Mouse (Mus musculus) thymus, adult 2 months (tissue): ENCODE measurements around the gene Stk11ip. TPM values are rescaled to one million over a fixed set of nuclear protein-coding genes. Genes with fewer than 3 reads are reported as not detected.

ENCODE experiments used
- DNase-seq: peaks from one replicate; pipeline ENCODE4 v3.0.0; 2021
- H3K27ac ChIP-seq: fragments of 200-500 bp; 2 replicates; pipeline ENCODE4 v1.5.1; 2012; ENCODE audit warnings: low read length, control low read depth; ENCODE audit not compliant: control insufficient read depth, insufficient read depth
- H3K27me3 ChIP-seq: fragments of 200-500 bp; 2 replicates; pipeline ENCODE4 v1.6.1; 2012; ENCODE audit warnings: mild to moderate bottlenecking, low read length, moderate library complexity, mixed read lengths; ENCODE audit not compliant: control insufficient read depth, insufficient read depth
- H3K36me3 ChIP-seq: fragments of 200-500 bp; 2 replicates; pipeline ENCODE4 v1.6.1; 2012; ENCODE audit warnings: mild to moderate bottlenecking, low read length, moderate library complexity; ENCODE audit not compliant: control insufficient read depth, insufficient read depth
- H3K4me1 ChIP-seq: fragments of 200-500 bp; replicated peaks from 2 replicates; pipeline ENCODE4 v1.6.1; 2012; ENCODE audit warnings: low read length; ENCODE audit not compliant: control insufficient read depth, insufficient read depth
- H3K4me3 ChIP-seq: fragments of 200-500 bp; 2 replicates; pipeline ENCODE4 v1.5.1; 2012; ENCODE audit warnings: mild to moderate bottlenecking, low read length, control low read depth, moderate library complexity; ENCODE audit not compliant: control insufficient read depth, insufficient read depth
- CTCF ChIP-seq: fragments of 200-500 bp; IDR thresholded peaks from 2 replicates; pipeline ENCODE4 v1.5.1; 2012; ENCODE audit warnings: mild to moderate bottlenecking, control low read depth, low read length, moderate library complexity, borderline replicate concordance; ENCODE audit not compliant: control insufficient read depth, poor library complexity, insufficient read depth; ENCODE audit errors: extremely low read depth
- POLR2A ChIP-seq: fragments of 200-500 bp; IDR thresholded peaks from 2 replicates; pipeline ENCODE4 v1.6.1; 2012; ENCODE audit warnings: mild to moderate bottlenecking, low read length, control low read depth, moderate library complexity; ENCODE audit not compliant: control insufficient read depth, poor library complexity, insufficient read depth; ENCODE audit errors: extremely low read depth
- WGBS: fragments of 180-500 bp; shearing (Covaris S2); methylation state at CpG from one replicate; pipeline ENCODE4 v1.1.7; 2018; 5-methylcytosine and 5-hydroxymethylcytosine counted together
- polyA plus RNA-seq: library from polyadenylated mRNA; depleted of rRNA; stranded (reverse); fragments of >200 nt; gene quantifications from 2 replicates; pipeline ENCODE4 v1.2.3, GENCODE M21; 2012

The Stk11ip gene
- polyA plus RNA-seq, 1 experiment: 93.0 TPM

- Histone ChIP-seq H3K27ac (no peak overlapping the region), H3K36me3 (no peaks in the 10 kb centered on the region), H3K4me3 (no peak overlapping the region), H3K27me3 (peaks cover 2% of the 10 kb centered on the region; the same call in 1 of the 2 replicates), H3K4me1 (no peaks in the 10 kb centered on the region)
- TF ChIP-seq POLR2A: no peak
- no peak for TF ChIP-seq CTCF
- no peak for DNase-seq
- WGBS: 95% methylated on average over 7 of the region's 7 CpGs
Observed at GRCm38 (mm10) chr1:75541496-75541895, 20.2 kb downstream of the Stk11ip start.

GRCm38 (mm10) chr1:75544351-75544750 lies 23.0 kb downstream of the Stk11ip start:
- no peak overlapping the region for H3K4me3 ChIP-seq
- TF ChIP-seq CTCF: no peak
- no peak for TF ChIP-seq POLR2A
- H3K27me3 ChIP-seq: peaks cover 3% of the 10 kb centered on the region; the same call in 1 of the 2 replicates
- no peak for DNase-seq
- no peaks in the 10 kb centered on the region for H3K4me1 ChIP-seq
- H3K36me3 ChIP-seq: no peaks in the 10 kb centered on the region
- 87% methylated on average over 6 of the region's 6 CpGs for WGBS
- no peak overlapping the region for H3K27ac ChIP-seq

GRCm38 (mm10) chr1:75545965-75546956 lies 24.9 kb downstream of the Stk11ip start, which contains the start of gene Slc4a3:
TSS of gene Slc4a3 (plus strand) at chr1:75546266.
- 0 out of 2 replicates have a peak within 1 kb of the TSS, but pooled peaks have one; percentile 5 for H3K4me3 ChIP-seq
- H3K27ac ChIP-seq: no peak within 1 kb of the TSS
- no peak for DNase-seq

GRCm38 (mm10) chr1:75547351-75547750 lies 26.0 kb downstream of the Stk11ip start:
- Histone ChIP-seq H3K36me3 (no peaks in the 10 kb centered on the region), H3K4me1 (no peaks in the 10 kb centered on the region), H3K27ac (no peak overlapping the region), H3K4me3 (no peak overlapping the region), H3K27me3 (peaks cover 3% of the 10 kb centered on the region; the same call in 1 of the 2 replicates)
- TF ChIP-seq POLR2A: no peak
- no peak for TF ChIP-seq CTCF
- no peak for DNase-seq
- WGBS: 92% methylated on average over 13 of the region's 13 CpGs

More at GRCm38 (mm10) chr1:75545965-75546956, 24.9 kb downstream of the Stk11ip start, which contains the start of gene Slc4a3:
- TF ChIP-seq CTCF: no peak
- peaks cover 3% of the 10 kb centered on the region; the same call in 1 of the 2 replicates for H3K27me3 ChIP-seq
- H3K36me3 ChIP-seq: no peaks in the 10 kb centered on the region
- H3K4me1 ChIP-seq: no peaks in the 10 kb centered on the region
- WGBS: 4% methylated on average over 62 of the region's 64 CpGs

DNA sequence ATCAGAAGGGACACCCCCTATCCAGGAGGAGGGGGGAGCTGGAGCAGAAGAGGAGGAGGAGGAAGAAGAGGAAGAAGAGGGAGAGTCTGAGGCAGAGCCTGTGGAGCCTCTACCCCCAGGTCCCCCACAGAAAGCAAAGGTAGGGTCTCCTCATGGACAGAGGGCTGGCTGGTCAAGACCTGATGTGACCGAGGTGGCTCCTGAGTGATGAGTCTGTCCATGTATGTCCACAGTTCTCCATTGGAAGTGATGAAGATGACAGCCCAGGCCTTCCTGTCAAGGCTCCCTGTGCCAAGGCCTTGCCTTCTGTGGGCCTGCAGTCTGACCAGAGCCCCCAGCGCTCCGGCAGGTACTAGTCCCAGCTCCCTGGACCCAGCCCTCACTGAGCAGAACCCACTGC lies 26.8 kb downstream of the Stk11ip start:
- no peak for TF ChIP-seq CTCF
- H3K36me3 ChIP-seq: no peaks in the 10 kb centered on the region
- 90% methylated on average over 3 of the region's 3 CpGs for WGBS
- peaks cover 3% of the 10 kb centered on the region; the same call in 1 of the 2 replicates for H3K27me3 ChIP-seq
- DNase-seq: no peak
- no peak overlapping the region for H3K4me3 ChIP-seq
- H3K4me1 ChIP-seq: no peaks in the 10 kb centered on the region
- H3K27ac ChIP-seq: no peak overlapping the region

GRCm38 (mm10) chr1:75548871-75549270 lies 27.5 kb downstream of the Stk11ip start:
- Histone ChIP-seq H3K4me3 (no peak overlapping the region), H3K4me1 (no peaks in the 10 kb centered on the region), H3K27ac (no peak overlapping the region), H3K36me3 (no peaks in the 10 kb centered on the region), H3K27me3 (peaks cover 3% of the 10 kb centered on the region; the same call in 1 of the 2 replicates)
- no peak for DNase-seq
- 91% methylated on average over 17 of the region's 17 CpGs for WGBS
- no peak for TF ChIP-seq CTCF
- TF ChIP-seq POLR2A: no peak
